Mouse (Mus musculus) cerebellum, adult 9-10 months (tissue): ENCODE results near the gene Rubcnl.

ENCODE experiments used
- DNase-seq: peaks from one replicate; pipeline ENCODE4 v3.0.0; 2022

The Rubcnl gene

DNA sequence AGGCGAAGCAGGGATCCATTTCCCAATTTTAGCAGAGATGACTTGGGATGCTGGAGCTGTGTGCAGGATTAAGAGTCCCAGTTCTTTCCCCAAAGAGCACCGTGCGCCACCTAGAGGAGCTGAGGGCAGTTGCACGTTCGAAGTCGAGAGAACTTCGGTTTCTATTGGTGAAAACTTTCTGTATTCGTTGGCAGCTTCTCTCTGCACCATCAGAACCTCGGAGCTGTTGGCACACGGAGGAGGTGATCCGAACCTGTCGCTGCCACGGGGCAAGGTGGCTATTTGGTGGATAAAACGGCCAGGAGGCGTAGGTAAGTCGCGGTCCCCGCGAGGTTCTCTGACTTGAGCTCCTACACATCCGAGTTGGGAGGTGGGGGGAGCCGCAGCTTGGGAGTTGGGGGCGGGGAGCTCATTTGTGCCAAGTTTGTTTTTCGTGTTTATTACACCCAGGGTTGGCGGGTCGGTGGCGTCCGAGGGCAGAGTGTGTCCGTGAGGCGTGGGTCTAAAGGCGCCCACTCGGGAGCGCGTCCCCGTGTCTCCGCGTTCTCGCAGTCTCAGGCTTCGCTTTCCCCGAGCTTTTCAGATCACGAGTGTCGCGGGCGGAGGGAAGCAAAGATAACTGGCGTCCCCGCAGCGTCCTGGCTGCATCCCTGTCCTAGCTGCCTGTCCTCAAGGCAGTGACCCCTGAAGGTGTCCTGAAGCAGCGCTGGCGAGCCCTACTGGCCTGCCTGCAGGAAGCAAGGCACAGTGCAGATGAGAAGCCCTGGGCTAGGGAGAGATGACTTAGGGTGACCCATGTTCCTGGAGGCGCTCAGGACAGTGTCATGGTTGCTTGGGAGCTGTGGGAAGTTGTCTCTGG is at the start of gene Rubcnl:
Gene Rubcnl, plus strand, starts transcription at position 172 of the 859 bp plus-strand sequence.
- peak; percentile 41 for DNase-seq

DNA sequence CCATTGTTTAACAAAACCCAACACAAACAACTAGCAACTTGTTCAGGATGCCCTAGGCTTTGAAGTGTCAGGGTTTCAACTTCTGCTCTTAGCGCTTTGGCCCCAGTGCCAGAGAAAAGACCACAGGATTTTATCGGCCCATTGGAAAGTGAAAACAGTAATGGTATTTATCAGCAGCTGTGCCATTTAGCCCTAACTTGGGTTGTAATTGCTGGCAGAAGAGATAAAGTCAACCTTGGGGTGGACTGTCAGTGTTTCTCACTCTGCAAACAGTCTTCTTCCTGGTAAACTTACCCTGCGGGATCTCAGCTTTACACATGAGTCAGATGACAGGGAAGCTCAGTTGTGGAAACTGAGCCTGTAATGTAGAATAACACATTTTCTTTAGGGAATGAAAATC is 43.6 kb upstream of the Rubcnl start:
- DNase-seq: no peak

DNA sequence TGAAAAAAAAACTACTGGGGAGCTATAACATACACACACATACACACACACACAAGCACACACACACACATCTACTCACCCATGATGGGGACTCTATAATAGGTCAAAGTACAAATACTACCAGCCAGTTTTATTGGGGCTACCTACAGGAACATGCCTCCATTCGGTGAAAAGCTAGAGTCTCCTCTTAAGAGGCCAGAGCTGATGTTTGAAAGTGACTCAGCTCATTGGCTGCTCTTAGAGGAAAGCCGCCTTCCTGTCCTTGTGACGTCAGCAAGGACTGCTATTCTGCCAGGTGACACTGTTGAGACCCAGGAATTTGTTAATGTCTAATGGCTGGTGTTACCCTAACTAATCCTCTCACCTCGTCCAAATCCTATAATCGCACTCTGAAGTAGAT is 43.1 kb upstream of the Rubcnl start:
- no peak for DNase-seq

DNA sequence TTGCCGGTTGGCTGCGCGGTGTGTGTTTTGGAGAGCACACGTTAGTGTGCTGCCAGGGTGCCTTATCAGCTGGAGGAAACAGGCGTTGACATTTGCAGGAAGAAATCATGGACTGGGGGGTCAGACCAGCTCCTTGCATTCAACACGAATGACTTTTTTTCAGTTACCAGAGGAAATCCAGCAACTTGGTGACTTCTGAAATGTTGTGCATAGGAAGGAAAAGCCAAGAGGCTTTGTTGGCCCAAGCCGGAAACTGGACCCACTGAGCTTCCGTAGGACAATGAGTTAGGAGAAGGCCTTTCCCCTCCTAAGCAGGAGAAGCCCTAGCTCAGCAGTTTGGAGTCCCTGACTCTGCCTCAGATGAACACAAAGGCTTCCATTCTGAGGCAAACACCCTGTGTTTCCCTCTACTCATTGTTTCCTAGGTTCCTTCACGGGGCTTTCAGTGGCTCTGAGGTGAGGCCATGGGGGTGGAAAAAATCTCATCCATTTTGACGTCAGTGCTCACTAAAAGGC is 41.6 kb upstream of the Rubcnl start:
- DNase-seq: no peak

DNA sequence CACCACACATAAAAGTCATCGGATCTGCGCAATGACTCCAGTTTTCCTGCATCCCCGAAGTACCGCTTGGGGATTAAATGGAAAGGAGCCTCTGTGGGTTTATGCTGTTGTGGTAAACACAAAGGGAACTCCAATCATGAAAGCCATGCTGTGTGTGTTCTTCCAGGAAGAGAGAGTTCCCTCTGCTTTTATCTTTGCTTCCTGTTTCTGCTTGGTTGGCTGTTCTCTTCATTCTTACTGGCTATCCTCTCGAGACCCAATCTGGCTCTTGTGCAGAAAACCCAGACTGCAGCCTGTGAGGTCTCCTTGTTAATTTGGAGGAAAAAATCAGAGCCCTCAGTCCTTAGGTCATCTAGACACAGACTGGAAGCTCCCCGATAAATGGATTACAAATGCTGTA is 38.9 kb upstream of the Rubcnl start:
- no peak for DNase-seq

DNA sequence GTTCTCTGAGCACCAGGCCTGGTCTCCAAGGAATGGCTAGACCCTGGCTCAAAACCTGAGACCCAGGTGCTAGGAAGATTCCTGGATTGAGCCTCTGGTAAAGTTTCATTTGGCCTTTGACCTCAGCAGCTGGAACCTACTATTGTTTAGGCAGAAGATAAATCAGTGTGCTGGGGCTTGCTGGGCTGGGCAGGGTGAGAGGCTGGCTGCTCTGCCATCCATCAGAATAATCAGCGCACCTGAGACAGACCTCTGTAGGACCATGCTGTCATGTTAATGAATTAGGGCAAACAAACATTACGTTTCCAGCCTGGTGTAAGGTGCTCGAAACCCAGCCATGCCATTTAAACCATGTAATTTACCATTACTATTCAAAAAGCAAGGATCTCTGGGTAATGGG is 34.8 kb upstream of the Rubcnl start:
- no peak for DNase-seq

DNA sequence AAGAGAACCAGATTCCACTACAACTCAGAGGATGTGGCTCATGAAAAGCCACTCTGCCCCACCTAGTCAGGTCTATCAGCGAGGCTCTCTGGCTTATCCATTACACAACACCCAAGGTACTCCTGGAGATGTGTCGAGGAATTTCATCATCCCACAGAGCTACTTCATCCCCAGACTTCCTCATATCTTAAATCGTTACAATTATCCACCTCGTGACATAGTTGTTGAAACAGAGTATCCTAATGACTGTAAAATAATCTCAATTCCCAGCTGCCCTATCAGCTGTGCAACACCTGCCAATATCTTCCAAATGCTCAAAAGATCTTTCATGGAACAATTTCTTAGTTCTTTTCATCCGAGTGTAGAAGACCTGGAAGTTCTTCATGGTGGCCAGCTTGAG is 32.7 kb upstream of the Rubcnl start:
- DNase-seq: no peak

DNA sequence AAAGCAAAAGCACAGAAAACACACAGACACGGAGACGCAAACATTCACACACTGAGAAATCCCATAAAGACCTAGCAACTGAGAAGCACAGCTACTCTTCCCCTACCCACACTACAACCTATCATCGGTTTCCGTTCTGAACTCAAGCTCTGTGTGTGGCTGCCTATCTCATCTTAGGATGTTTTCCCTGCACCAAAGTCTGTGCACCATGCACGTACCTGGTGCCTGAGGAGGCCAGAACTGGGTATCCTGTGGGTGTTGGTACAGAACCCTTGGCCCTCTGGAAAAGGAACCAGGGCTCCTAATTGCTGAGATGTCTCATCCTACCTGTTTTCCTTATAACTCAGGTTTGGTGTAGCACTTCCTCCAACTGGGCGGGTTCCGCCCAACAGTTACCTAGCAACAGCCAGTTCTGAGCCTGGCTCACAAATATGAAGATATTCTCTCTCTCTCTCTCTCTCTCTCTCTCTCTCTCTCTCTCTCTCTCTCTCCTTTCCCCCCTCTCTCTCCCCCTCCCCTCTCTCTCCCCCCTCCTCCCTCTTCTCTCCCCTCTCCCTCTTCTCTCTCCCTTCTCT is 30.9 kb upstream of the Rubcnl start:
- no peak for DNase-seq

DNA sequence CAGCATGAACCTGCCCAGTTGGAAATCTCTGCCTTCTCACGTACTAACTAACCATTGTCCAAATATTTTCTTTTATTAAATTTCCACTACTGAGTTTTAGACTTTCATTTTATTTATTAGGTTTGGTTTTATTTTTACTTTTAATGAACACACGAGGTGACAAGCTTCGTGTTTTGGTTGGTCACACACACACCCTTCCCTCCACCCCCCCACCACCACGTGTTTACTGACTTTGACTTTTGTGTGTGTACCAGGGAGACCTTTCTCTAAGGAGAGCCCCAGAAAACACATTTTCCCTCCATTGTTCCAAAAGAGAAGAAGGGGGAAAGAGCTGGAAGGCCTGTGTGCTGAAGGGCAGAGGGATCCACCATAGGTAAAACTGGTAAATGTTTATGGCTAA is 30.2 kb upstream of the Rubcnl start:
- no peak for DNase-seq

DNA sequence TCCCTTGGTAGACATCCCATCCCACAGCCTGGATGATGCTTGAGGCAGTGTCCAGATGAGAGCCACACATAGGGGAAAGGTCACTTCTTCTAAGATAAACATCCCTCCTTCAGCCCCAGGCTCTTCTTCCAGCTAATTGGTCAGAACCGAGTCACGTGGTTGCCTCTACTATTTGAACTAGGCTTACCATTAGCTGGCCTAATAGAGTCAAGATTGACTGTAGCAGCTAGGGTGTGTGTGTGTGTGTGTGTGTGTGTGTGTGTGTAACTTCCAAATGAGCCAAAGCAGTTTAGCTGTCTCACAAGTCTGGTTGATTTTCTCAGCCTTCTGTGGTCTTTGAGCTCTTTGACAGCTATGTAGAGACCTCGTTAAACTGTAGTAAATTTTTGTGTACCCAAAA is 29.3 kb upstream of the Rubcnl start:
- DNase-seq: no peak

DNA sequence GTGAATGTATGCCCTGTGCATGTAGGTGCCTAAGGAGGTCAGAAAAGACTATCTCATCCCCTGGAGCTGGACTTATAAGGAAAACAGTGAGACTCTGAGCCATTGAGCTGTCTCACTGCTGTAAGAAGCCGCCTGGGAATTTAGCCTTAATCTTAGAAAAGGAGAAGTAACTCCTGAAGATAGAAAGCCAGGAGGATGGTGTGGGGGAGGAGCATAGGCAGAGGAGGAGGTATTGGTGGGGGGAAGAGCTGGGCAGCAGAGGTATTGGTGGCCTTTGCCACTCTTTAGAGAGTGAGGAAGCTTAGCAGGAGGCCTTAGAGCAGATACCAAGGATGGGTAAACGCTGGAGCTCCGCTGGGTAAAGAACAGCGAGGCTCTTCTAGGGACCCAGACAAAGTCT is 26.5 kb upstream of the Rubcnl start:
- no peak for DNase-seq

DNA sequence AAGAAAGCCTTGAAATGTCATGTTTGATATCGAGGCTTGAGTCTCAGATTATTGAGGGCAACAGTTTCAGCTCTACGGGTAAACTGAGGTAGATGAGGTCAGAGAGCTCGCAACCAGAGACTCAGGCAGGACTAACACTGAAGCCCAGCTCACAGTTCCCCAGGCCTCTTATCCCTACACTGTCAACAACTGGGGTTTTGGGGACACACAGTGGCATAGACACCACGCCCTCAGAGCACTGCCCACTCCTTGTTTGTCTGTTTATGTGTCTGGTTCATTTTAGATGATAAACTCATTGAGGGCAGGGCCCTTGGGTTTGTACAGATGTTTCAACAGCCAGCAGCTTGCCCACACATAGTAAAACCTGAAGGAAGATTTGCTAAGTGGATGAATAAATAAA is 25.9 kb upstream of the Rubcnl start:
- no peak for DNase-seq

DNA sequence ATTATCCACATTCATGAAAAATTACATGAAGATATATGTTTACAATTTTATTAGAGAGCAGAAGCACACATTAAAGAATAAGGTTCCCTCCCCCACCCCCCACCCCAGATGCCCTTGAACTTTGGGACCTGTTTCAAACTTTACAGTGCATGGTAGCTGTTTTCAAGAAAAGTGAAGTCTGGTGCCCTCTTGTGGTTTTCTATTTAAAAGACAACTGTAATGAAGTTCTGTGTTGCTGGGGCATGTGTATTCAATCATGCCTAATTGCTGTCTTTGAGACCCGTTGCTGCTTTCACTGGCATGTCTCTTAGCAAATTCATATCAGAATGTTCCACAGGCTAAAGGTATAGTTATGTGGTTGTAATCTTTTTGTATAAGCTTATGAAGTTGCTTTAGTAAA is 25.3 kb upstream of the Rubcnl start:
- peak; percentile 64 for DNase-seq

DNA sequence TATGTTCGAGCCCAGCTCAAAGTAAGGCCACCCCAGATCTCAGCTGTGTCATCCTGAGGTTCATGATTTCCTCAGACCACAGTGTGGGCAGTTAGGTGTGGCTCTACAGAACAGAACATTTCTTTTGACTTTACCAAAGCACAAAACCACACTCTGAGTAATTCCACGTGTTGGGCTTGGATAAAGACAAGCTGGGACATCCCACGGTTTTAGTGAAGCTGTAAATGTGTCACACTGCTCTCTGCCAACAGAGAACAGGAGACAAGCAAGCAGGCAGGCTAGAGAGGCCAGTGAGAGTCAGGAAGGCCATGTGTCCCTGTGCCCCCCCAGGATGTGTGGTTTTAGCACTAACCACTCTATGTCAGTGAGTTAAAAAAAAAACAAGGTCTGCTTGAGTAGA is 19.3 kb upstream of the Rubcnl start:
- no peak for DNase-seq

DNA sequence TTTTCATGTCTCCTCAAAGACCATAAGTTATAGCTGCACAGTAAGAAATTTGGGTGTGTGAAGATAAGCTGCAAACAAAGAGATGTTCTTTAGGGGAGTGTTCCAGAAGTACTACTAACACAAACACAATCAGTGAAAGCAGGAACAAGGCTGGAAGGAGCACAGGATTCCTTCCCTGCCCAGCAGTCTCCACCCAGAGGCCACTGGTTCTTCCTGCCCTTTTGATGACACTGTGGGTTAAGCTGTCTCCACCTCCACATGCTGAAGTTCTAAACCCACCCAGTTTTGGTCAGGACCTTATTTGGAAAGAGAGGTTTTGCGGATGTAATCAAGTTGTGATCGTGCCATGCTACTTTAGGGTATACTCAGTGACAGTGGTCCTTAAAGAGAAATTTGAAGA is 18.8 kb upstream of the Rubcnl start:
- DNase-seq: no peak

DNA sequence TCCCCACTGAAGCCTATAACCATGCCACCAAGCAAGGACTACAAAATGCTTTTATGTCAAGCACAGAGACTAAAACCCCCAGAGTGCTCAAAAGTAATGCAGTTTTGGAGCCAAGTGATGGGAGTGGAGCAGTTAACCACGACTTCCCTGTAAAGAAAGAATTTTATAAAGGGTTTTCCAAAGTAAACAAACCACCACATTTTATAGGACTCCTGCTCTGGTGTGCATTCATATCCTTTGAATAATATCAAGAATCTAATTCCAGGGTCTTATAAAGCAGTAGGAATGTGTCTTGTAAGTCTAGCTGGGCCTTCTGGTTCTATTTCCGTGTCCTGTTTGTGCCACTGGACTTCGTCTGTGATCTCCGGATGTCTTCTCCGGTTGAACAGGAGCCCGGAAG is 14.5 kb upstream of the Rubcnl start:
- no peak for DNase-seq

DNA sequence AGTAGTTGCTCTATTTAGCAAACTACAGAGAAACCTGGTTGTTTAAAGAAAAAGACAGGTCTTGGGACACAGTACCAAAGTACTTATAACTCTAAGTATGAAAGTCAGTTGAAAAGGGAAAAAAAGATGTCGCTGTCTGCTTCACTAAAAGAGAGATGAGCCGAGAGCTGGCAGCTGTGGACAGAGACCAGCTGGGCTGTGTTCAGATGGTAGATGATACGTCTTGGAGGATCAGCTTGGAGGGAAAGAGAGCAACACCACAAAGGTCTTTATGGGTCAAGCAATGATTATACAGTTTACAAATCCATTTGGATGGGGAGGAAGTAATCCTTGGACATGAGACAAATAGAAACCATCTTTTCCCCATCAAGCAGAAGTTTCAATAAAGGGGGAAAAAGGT is 12.5 kb upstream of the Rubcnl start:
- no peak for DNase-seq

DNA sequence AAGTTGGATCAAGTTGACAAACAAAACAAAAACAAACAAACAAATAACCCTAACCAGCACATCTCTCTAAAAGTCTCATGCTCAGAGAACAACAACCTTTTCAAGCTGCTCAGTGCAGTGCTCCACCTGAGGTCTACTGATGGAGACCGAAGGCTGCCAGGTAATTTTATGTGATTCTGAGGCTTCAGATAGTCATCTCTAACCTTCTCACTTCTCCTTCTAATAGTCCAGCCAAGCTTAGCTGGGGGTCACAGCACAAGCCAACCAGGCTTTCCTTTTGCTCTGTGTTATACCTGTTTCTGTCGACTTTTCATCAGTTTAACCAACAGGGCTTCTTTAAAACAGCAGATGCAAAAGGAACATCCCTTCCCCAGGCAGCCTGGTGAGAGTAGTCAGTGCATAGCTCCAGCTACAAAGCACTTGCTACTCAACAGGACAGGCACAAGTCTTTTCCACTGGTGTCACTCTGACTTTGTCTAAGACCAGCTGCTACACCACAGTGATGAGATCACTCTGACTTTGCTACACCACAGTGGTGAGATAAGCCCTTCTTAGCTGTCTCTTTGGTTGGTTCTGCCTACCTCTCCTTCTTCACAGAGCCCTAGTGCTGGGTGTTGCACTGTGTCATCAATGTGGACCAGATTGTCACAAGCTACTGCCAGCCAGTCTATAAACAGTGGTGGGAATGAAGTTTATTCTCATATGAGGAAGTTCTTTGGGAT is 10.2 kb upstream of the Rubcnl start:
- DNase-seq: no peak

DNA sequence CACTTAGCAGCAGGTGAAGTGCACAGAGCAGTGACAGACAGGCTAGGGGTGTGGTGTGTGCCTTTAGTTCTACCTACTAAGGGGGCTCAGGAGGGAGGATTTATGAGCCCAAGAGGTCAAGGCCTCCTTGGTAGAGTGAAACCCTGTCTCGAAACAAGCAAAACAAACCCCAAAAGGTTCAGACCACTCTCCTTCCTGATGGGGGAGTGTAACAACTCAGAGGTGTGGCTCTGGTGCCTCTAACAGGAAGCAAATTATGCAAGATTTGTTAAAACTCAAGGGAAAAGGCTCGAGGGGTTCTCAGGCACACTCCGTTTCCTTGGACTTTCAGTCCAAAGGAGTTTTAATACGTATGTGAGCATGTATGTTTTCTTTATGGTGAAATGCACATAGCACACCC is 5.5 kb upstream of the Rubcnl start:
- no peak for DNase-seq

DNA sequence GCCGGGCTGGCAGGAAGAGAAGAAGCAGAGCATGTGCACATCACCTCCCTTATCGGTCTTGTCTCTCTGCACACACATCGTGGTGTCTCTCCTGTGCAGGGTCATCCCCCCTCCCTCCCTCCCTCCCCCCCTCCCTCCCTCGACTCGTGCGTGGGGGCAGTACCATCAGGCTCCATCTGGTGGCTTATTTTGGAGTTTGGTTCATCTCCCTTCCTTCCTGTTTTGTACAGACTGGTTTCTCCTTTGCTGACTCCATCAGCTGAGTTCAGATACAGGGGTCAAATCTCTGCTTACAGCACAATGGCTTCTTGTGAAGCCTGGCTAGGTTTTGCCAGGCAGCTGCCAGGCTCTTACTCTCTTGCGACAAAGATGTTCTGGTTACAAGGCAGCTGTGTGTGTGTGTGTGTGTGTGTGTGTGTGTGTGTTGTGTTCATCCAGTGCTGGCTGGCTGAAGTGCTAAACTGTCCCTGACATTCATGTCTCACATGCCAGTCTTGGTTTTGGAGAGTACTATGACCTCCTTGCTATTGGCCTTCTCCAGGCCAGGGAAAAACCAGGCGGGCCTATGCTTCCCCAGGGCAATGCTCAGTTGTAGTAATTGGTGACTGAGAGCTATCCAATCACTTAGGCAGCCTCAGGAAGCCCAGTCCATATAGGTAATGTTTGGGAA is 4.7 kb upstream of the Rubcnl start:
- DNase-seq: no peak

DNA sequence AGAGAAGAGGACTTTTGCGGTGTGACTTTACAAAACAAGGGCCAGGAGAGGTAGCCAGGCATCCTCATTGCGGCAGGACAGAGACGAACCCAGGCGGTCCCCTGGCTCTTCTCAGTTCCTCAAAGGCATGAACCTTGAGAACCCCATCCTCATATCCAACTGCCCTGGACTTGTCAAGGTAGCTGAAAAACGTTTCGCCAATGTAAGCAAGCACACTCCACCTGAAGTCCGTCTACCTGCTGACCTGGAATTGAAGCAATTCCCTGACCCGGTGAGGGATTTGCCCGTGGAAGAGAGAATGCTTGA is 841 bp downstream of the Rubcnl start:
- no peak for DNase-seq

DNA sequence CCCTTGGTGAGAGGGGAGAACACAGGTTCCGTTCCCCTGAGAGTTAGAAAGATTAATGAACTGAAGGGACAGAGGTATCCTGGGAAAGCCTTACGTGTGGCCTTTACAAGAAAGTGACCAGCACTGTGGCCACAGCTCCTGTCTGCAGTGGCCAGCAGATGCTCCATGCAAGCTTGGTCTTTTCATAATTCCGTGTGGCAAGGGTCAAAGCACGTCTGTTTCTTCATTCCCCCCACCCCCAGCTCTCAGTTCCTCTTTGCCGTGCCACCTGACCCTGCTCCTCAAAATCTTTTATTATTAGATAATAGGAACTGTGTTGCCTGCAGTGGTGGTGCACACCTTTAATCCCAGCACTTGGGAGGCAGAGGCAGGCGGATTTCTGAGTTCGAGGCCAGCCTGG is 1.4 kb downstream of the Rubcnl start:
- DNase-seq: no peak
